In genomic region chr19:46562132-46562531, GRCm38 (mm10) we compare ENCODE assay signal across 9 mouse cellular contexts. TPM values are rescaled to one million over a fixed set of nuclear protein-coding genes. Genes with fewer than 3 reads are reported as not detected.
A peak's percentile ranks its signal among the peaks of the same experiment; 100 is the strongest.
DNase-seq lines count a peak whose midpoint lies in the region; ATAC-seq and TF ChIP-seq lines count a peak whose summit lies in the region.
"Had no signal": no experiment of that assay in that cellular context is flagged by ENCODE, and none has a peak within 500 bp of the region (broad histone marks: within the 10 kb centered on the region; RNA-seq: fewer than 3 reads in every experiment).

No protein-coding gene starts in this region.

- peak; percentile 60; the same call in 1 of the 2 replicates for ATAC-seq in frontal cortex, adult (ENCODE audit: low TSS enrichment)
- ATAC-seq in lung, embryonic 16.5 days (ENCODE audit: low read depth) = peak; percentile 56; the same call in 1 of the 2 replicates

- H3K4me2 ChIP-seq in lung, embryonic 16.5 days (ENCODE audit: low read depth, low read length) = no peak overlapping the region

- TF ChIP-seq CTCF in cortical plate, adult 2 months (IDR thresholded peaks at IDR 0.05; ENCODE audit: extremely low read depth, insufficient read depth, low read length) = peak; percentile 59

- no peak overlapping the region for H3K9ac ChIP-seq in lung, embryonic 16.5 days (ENCODE audit: low read length)

- no peaks in the 10 kb centered on the region for H3K9me3 ChIP-seq in lung, embryonic 16.5 days (ENCODE audit: control insufficient read depth, low read length)
- H3K9me3 ChIP-seq: megakaryocyte, embryonic 14.5 days had no signal

- no peaks in the 10 kb centered on the region for H3K27me3 ChIP-seq in lung, embryonic 16.5 days (ENCODE audit: control insufficient read depth, insufficient read depth, low read depth, low read length)
- H3K27me3 ChIP-seq: megakaryocyte, embryonic 14.5 days had no signal

- TF ChIP-seq POLR2A in cortical plate, adult 2 months (IDR thresholded peaks at IDR 0.05; ENCODE audit: extremely low read depth, insufficient read depth, low read length) = no peak

- no peak overlapping the region for H3K4me3 ChIP-seq in cortical plate, adult 2 months (ENCODE audit: insufficient read depth, low read length)
- H3K4me3 ChIP-seq in lung, embryonic 16.5 days (ENCODE audit: low read length) = no peak overlapping the region
- H3K4me3 ChIP-seq: megakaryocyte, embryonic 14.5 days had no signal

- H3K4me1 ChIP-seq in cortical plate, adult 2 months (ENCODE audit: control insufficient read depth, insufficient read depth, low read length) = no peaks in the 10 kb centered on the region
- no peaks in the 10 kb centered on the region for H3K4me1 ChIP-seq in lung, embryonic 16.5 days (replicated peaks; ENCODE audit: control insufficient read depth, insufficient read depth, low read length)

- H3K27ac ChIP-seq in cortical plate, adult 2 months (ENCODE audit: insufficient read depth, low read length) = no peak overlapping the region
- H3K27ac ChIP-seq in lung, embryonic 16.5 days (ENCODE audit: low read length) = no peak overlapping the region

- WGBS in lung, embryonic 16.5 days = 38% methylated on average over 1 of the region's 1 CpGs

- peaks cover under 1% of the 10 kb centered on the region; the same call in 1 of the 2 replicates for H3K36me3 ChIP-seq in lung, embryonic 16.5 days (ENCODE audit: control insufficient read depth, insufficient read depth, low read length)

- no peak for DNase-seq in frontal cortex, postnatal 14 days (ENCODE audit: low spot score in 2 of 2)
- peak; percentile 72 for DNase-seq in R1 (ENCODE audit: low read depth, low spot score)
- peak; percentile 77 for DNase-seq in heart, adult 18-20 months
- DNase-seq in kidney, postnatal 36 days = peak; percentile 71 to 76
- DNase-seq in right cerebral cortex, postnatal 25 days = peak; percentile 19

RNA-seq across cellular contexts. Expression of gene Arl3, which starts 10.9 kb away (rescaled TPM):
- polyA plus RNA-seq in cortical plate, adult 2 months (2012; rRNA removed) = 213 and 216 TPM in 2 replicates
- 10 to 100 TPM; 34.6 to 38.1 TPM for total RNA-seq in heart, adult 18-20 months (2021)
- polyA plus RNA-seq in lung, embryonic 16.5 days (2015; fragmentation: Nextera tagmentation; extraction: Ambion mirVana) = 113 and 118 TPM in 2 replicates

RNA-seq across cellular contexts. Expression of gene Sfxn2, which starts 11.0 kb away (rescaled TPM):
- 5.1 and 5.5 TPM in 2 replicates for polyA plus RNA-seq in cortical plate, adult 2 months (2012; rRNA removed)
- 1 to 10 TPM; 2.0 to 2.8 TPM for total RNA-seq in heart, adult 18-20 months (2021)
- polyA plus RNA-seq in lung, embryonic 16.5 days (2015; fragmentation: Nextera tagmentation; extraction: Ambion mirVana) = 24.6 and 28.4 TPM in 2 replicates

RNA-seq across cellular contexts. Expression of gene Wbp1l, which starts 36.8 kb away (rescaled TPM):
- 24.3 and 26.6 TPM in 2 replicates for polyA plus RNA-seq in cortical plate, adult 2 months (2012; rRNA removed)
- total RNA-seq in heart, adult 18-20 months (2021) = 10 to 100 TPM; 46.9 to 60.7 TPM
- 43.9 and 44.0 TPM in 2 replicates for polyA plus RNA-seq in lung, embryonic 16.5 days (2015; fragmentation: Nextera tagmentation; extraction: Ambion mirVana)

Comparison
In these comparisons a context has a peak if more than half of its experiments do, and no peak if none do; other contexts are left out.
1. DNase-seq: peak in R1 (single experiment), heart, adult 18-20 months (2 of 2), kidney, postnatal 36 days (2 of 2) and right cerebral cortex, postnatal 25 days (single experiment); none in frontal cortex, postnatal 14 days (0 of 2).